In the genomic region with DNA sequence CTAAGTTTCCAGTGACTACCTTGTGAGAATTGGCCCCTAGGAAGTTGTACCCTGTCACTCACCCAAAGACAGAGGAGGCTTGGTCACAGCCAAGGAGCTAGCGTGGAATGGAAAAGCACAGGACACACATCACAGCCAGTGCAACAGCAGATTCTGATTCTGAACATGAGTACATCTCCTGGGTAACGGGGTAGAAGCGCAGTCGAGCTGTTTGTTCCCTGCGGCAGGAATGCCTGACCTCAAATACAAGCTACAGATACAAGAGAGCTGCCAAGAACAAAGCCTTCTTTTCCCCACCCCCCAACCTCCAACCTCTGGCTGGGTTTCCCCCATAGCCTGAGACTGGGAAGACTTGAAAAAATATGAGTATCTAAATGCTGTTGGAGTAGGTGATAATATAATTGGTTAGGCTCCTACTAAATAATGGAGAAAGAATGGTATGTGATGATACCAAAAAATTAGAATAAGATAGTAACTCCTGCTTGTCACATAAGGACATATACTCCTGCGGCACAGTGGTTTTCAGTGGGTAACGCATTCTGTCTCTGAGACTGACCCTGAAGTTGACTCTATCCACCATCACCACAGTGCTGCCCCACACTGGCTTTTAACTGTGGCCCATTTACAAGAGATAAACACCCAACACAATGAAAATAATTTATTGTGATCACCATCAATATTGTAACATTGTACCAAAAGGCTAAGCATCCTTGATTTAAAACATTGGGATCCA, we compare ENCODE assay signal across 13 mouse cellular contexts. TPM values are rescaled to one million over a fixed set of nuclear protein-coding genes. Genes with fewer than 3 reads are reported as not detected.
DNase-seq lines count a peak whose midpoint lies in the region; ATAC-seq lines count a peak whose summit lies in the region.
"Had no signal": no experiment of that assay in that cellular context is flagged by ENCODE, and none has a peak within 500 bp of the region (broad histone marks: within the 10 kb centered on the region; RNA-seq: fewer than 3 reads in every experiment).

No protein-coding gene starts in this region.

- H3K9ac ChIP-seq in hindbrain, embryonic 11.5 days (ENCODE audit: low read depth, low read length) = no peak overlapping the region
- no peak overlapping the region for H3K9ac ChIP-seq in midbrain, embryonic 11.5 days (ENCODE audit: low read length)
- H3K9ac ChIP-seq: embryonic facial prominence, embryonic 15.5 days; liver, embryonic 14.5 days had no signal

- no peaks in the 10 kb centered on the region for H3K36me3 ChIP-seq in hindbrain, embryonic 11.5 days (ENCODE audit: control insufficient read depth, insufficient read depth, low read length)
- no peaks in the 10 kb centered on the region for H3K36me3 ChIP-seq in midbrain, embryonic 11.5 days (ENCODE audit: control insufficient read depth, insufficient read depth, low read length)
- H3K36me3 ChIP-seq: embryonic facial prominence, embryonic 15.5 days had no signal

- no peaks in the 10 kb centered on the region for H3K4me1 ChIP-seq in hindbrain, embryonic 11.5 days (replicated peaks; ENCODE audit: control insufficient read depth, insufficient read depth, low read length)
- peaks cover 2% of the 10 kb centered on the region; the same call in 1 of the 2 replicates for H3K4me1 ChIP-seq in midbrain, embryonic 11.5 days (ENCODE audit: control insufficient read depth, insufficient read depth, low read length)
- H3K4me1 ChIP-seq: embryonic facial prominence, embryonic 15.5 days had no signal

- DNase-seq in frontal cortex, postnatal 25 days (ENCODE audit: low spot score in 2 of 2) = no peak
- peak; percentile 58 for DNase-seq in brain, adult 2 months (ENCODE audit: low read depth, low spot score)
- DNase-seq in hindbrain, embryonic 11.5 days (ENCODE audit: low spot score) = peak; percentile 48
- no peak for DNase-seq in midbrain, embryonic 11.5 days (ENCODE audit: low spot score, missing footprints)
- DNase-seq in gastrocnemius, postnatal 25 days = no peak
- DNase-seq in heart, adult 11 months = no peak
- DNase-seq in thymus, adult 18-20 months = no peak
- DNase-seq: adrenal gland, postnatal 10 days; kidney, postnatal 4 days had no signal

- no peak overlapping the region for H3K4me2 ChIP-seq in hindbrain, embryonic 11.5 days (replicated peaks; ENCODE audit: low read depth, low read length)
- no peak overlapping the region for H3K4me2 ChIP-seq in midbrain, embryonic 11.5 days
- H3K4me2 ChIP-seq: embryonic facial prominence, embryonic 15.5 days had no signal

- H3K4me3 ChIP-seq in hindbrain, embryonic 11.5 days (ENCODE audit: low read depth, low read length) = no peak overlapping the region
- H3K4me3 ChIP-seq in midbrain, embryonic 11.5 days (ENCODE audit: low read depth, low read length) = no peak overlapping the region
- H3K4me3 ChIP-seq: embryonic facial prominence, embryonic 15.5 days had no signal

- 45% methylated on average over 7 of the region's 7 CpGs for whole genome bisulfite sequencing in hindbrain, embryonic 11.5 days
- 52% methylated on average over 7 of the region's 7 CpGs for WGBS in midbrain, embryonic 11.5 days

- H3K27ac ChIP-seq in hindbrain, embryonic 11.5 days (ENCODE audit: low read depth, low read length) = no peak overlapping the region
- H3K27ac ChIP-seq in midbrain, embryonic 11.5 days (ENCODE audit: low read depth, low read length) = no peak overlapping the region
- H3K27ac ChIP-seq: embryonic facial prominence, embryonic 15.5 days; liver, embryonic 14.5 days had no signal

- no peaks in the 10 kb centered on the region for H3K27me3 ChIP-seq in hindbrain, embryonic 11.5 days (ENCODE audit: control insufficient read depth, insufficient read depth, low read length)
- H3K27me3 ChIP-seq in midbrain, embryonic 11.5 days (ENCODE audit: control insufficient read depth, insufficient read depth, low read length) = no peaks in the 10 kb centered on the region
- H3K27me3 ChIP-seq: embryonic facial prominence, embryonic 15.5 days had no signal

- no peaks in the 10 kb centered on the region for H3K9me3 ChIP-seq in hindbrain, embryonic 11.5 days (ENCODE audit: control insufficient read depth, low read length)
- no peaks in the 10 kb centered on the region for H3K9me3 ChIP-seq in midbrain, embryonic 11.5 days (ENCODE audit: control insufficient read depth, low read length)
- H3K9me3 ChIP-seq: embryonic facial prominence, embryonic 15.5 days had no signal

- ATAC-seq in frontal cortex, adult (ENCODE audit: low TSS enrichment) = peak; percentile 44
- ATAC-seq in hindbrain, embryonic 11.5 days (ENCODE audit: low FRiP score) = peak; percentile 78
- ATAC-seq in midbrain, embryonic 11.5 days (ENCODE audit: low FRiP score) = peak; percentile 89
- ATAC-seq: inflammation-experienced regulatory T-cells, adult 6 months had no signal

RNA-seq across cellular contexts. Expression of a gene that starts 9.7 kb away (rescaled TPM):
- 32.9 and 38.0 TPM in 2 replicates for polyA plus RNA-seq in hindbrain, embryonic 11.5 days (2014; fragmentation: Nextera tagmentation; extraction: Ambion mirVana)
- polyA plus RNA-seq in midbrain, embryonic 11.5 days (2014; fragmentation: Nextera tagmentation; extraction: Ambion mirVana) = 36.8 and 43.6 TPM in 2 replicates
- total RNA-seq in gastrocnemius, postnatal 25 days (2021) = 10 to 100 TPM; 19.3 to 24.2 TPM

Comparison
In these comparisons a context has a peak if more than half of its experiments do, and no peak if none do; other contexts are left out.
1. DNase-seq: peak in brain, adult 2 months (single experiment) and hindbrain, embryonic 11.5 days (single experiment); none in frontal cortex, postnatal 25 days (0 of 2), midbrain, embryonic 11.5 days (single experiment), gastrocnemius, postnatal 25 days (single experiment), heart, adult 11 months (single experiment) and thymus, adult 18-20 months (0 of 2).
2. Peak in every context shown above with its lines, with median percentiles within 50 percentile points of each other: ATAC-seq.